Mouse (Mus musculus) effector memory CD4-positive, alpha-beta T cell, adult 7 months (primary cell): ENCODE results near the gene Pum1. TPM values are rescaled to one million over a fixed set of nuclear protein-coding genes. Genes with fewer than 3 reads are reported as not detected.

Source experiments
- polyA plus RNA-seq: library from polyadenylated mRNA; unstranded; fragments of 100-300 nt; shearing (Covaris generic); gene quantifications from one replicate; pipeline ENCODE4 v1.2.1, GENCODE M21; 2017

Pum1 gene
- 81.9 TPM for polyA plus RNA-seq

GRCm38 (mm10) chr4:130662979-130663725 is at the start of gene Pum1:
Pum1 (plus strand) TSS chr4:130663321.

DNA sequence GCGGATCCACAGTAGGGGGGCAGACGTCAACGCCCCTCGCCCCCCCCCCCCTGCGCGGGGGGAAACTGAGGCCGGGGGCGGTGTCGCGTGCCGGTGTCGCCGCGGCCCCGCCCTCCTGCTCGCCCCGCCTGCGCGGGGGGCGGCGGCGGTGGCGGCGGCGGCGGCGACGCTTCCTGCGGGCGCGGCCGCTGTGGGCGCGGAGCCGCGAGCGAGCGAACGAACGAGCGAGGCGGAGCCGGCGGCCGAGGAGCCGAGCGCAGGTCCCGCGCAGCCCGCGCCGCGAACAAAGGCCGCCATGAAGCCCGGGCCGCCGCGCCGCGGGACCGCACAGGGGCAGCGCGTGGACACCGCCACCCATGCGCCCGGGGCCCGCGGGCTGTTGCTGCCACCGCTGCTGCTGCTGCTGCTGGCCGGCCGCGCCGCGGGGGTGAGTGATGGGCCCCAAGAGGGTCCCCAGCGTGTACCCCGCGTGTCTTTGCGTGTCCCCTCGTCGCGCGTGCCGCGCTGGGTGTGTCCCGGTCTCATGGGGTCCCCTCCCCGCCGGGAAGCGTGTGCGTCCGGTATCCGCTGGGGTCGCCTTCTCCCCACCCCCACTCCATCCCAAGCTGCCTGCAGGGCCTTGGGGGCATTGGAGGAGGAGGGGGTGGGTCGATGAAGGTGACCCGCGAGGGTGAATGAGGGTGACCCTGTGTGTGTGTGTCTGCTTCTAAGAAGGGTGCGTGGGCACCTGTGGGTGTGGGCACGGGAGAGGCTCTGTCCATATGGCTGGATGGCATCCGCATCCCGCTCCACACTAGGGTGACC is 129.5 kb downstream of the Pum1 start, which contains the start of gene Sdc3:
Gene Sdc3, plus strand, starts transcription at position 162 of the 804 bp plus-strand sequence.

Other genes starting within 250 kb of the Pum1 start
- gene Nkain1, start 89.1 kb upstream of the Pum1 start, polyA plus RNA-seq = not detected
- 2.9 TPM for gene Sdc3, start 129.2 kb downstream of the Pum1 start, polyA plus RNA-seq
- gene Laptm5, start 249.8 kb downstream of the Pum1 start, polyA plus RNA-seq = 1,963 TPM